Mouse (Mus musculus): ENCODE measurements around the gene Ly6g6f. TPM values are rescaled to one million over a fixed set of nuclear protein-coding genes. Genes with fewer than 3 reads are reported as not detected.

Gene Ly6g6f
- polyA plus RNA-seq, 1 experiment from 2014 or later, result 0.88 TPM

GRCm38 (mm10) chr17:35088825-35089644 lies 3.6 kb upstream of the Ly6g6f start, which contains the start of gene Abhd16a:
Gene Abhd16a, plus strand, starts transcription at chr17:35089263.
- WGBS, result 3% methylated on average over 63 of the region's 67 CpGs

DNA sequence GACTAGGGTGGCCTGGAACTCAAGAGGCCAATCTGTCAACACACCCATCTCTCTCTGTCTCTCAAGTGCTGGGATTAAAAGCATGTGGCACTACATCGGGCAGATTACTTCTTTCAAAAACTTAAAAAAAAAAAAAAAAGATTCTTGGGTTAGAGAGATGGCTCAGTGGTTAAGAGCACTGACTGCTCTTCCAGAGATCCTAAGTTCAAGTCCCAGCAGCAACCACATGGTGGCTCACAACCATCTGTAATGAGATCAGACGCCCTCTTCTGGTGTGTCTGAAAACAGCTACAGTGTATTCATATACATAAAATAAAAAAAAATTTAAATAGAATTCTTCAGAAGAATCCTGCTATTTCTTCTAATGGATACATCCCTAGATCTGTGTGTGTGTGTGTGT lies 2.7 kb upstream of the Ly6g6f start:
- Histone ChIP-seq H3K4me3 (ENCODE audit: low read depth, low read length) (no peak overlapping the region), H3K4me1 (replicated peaks; ENCODE audit: control insufficient read depth, insufficient read depth, low read length) (peaks cover 6% of the 10 kb centered on the region; the same call in 1 of the 2 replicates)

More at GRCm38 (mm10) chr17:35088825-35089644, 3.6 kb upstream of the Ly6g6f start, which contains the start of gene Abhd16a:
- H3K4me3 ChIP-seq (ENCODE audit: low read depth, low read length), result peak within 1 kb of the TSS; percentile 60
- H3K27me3 ChIP-seq (ENCODE audit: control insufficient read depth, insufficient read depth, low read length), result no peaks in the 10 kb centered on the region
- peak within 1 kb of the TSS; percentile 90 for H3K9ac ChIP-seq (ENCODE audit: low read length)
- peak within 1 kb of the TSS; percentile 67 for H3K4me2 ChIP-seq (ENCODE audit: low read depth, low read length, severe bottlenecking)
- peaks cover 6% of the 10 kb centered on the region; the same call in 1 of the 2 replicates for H3K4me1 ChIP-seq (replicated peaks; ENCODE audit: control insufficient read depth, insufficient read depth, low read length)
- ATAC-seq (replicated peaks; ENCODE audit: low FRiP score) (peak; percentile 98), DNase-seq (ENCODE audit: low spot score) (peak; percentile 96)
- H3K9me3 ChIP-seq (ENCODE audit: control insufficient read depth, low read length), result no peaks in the 10 kb centered on the region
- no peaks in the 10 kb centered on the region; the same call in 1 of the 2 replicates for H3K36me3 ChIP-seq (ENCODE audit: control insufficient read depth, insufficient read depth, low read length)
- H3K27ac ChIP-seq (ENCODE audit: low read depth, low read length), result peak within 1 kb of the TSS; percentile 93

GRCm38 (mm10) chr17:35083929-35084497 lies 1.4 kb downstream of the Ly6g6f start:
- 90% methylated on average over 3 of the region's 3 CpGs for WGBS
- ATAC-seq (replicated peaks; ENCODE audit: low FRiP score), result no peak
- Histone ChIP-seq H3K4me1 (replicated peaks; ENCODE audit: control insufficient read depth, insufficient read depth, low read length) (no peaks in the 10 kb centered on the region), H3K4me2 (ENCODE audit: low read depth, low read length, severe bottlenecking) (no peak overlapping the region), H3K9me3 (ENCODE audit: control insufficient read depth, low read length) (no peaks in the 10 kb centered on the region), H3K27ac (ENCODE audit: low read depth, low read length) (no peak overlapping the region), H3K4me3 (ENCODE audit: low read depth, low read length) (no peak overlapping the region), H3K9ac (ENCODE audit: low read length) (no peak overlapping the region), H3K36me3 (ENCODE audit: control insufficient read depth, insufficient read depth, low read length) (no peaks in the 10 kb centered on the region), H3K27me3 (ENCODE audit: control insufficient read depth, insufficient read depth, low read length) (no peaks in the 10 kb centered on the region)
- no peak for DNase-seq (ENCODE audit: low spot score)

More for the DNA sequence above, 2.7 kb upstream of the Ly6g6f start:
- 48% methylated on average over 2 of the region's 2 CpGs for WGBS
- Histone ChIP-seq H3K4me2 (ENCODE audit: low read depth, low read length, severe bottlenecking) (no peak overlapping the region), H3K36me3 (ENCODE audit: control insufficient read depth, insufficient read depth, low read length) (no peaks in the 10 kb centered on the region; the same call in 1 of the 2 replicates), H3K27ac (ENCODE audit: low read depth, low read length) (no peak overlapping the region), H3K9me3 (ENCODE audit: control insufficient read depth, low read length) (no peaks in the 10 kb centered on the region), H3K27me3 (ENCODE audit: control insufficient read depth, insufficient read depth, low read length) (no peaks in the 10 kb centered on the region), H3K9ac (ENCODE audit: low read length) (no peak overlapping the region)
- DNase-seq (ENCODE audit: low spot score) (no peak), ATAC-seq (replicated peaks; ENCODE audit: low FRiP score) (no peak)

- no peaks in the 10 kb centered on the region for H3K9me3 ChIP-seq (ENCODE audit: control insufficient read depth, low read length)
These were observed 2.4 kb downstream of the Ly6g6f start for GRCm38 (mm10) chr17:35082841-35083576.

DNA sequence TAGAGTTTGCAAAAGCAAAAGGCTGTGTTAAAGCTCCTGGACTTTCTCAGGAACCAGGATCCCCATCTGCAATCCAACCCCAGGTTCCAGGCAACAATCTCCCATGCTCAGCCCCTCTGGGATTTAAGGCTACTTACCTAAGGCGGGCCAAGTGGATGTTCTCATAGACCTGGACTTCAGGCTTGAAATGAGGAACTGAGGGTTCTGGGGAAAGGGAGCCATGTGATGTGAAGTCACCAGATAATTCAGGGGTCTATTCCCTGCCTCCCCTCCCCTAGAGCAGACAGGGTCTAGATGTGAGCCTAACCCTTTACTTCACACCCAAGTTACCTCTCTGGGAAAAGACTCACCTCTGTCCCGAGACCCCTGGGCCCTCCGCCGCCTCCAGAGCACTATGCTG lies 4.7 kb downstream of the Ly6g6f start:
- H3K4me3 ChIP-seq (ENCODE audit: low read depth, low read length), result no peak overlapping the region
- no peak for ATAC-seq (replicated peaks; ENCODE audit: low FRiP score)
- no peaks in the 10 kb centered on the region for H3K9me3 ChIP-seq (ENCODE audit: control insufficient read depth, low read length)
- H3K36me3 ChIP-seq (ENCODE audit: control insufficient read depth, insufficient read depth, low read length), result no peaks in the 10 kb centered on the region
- no peak for DNase-seq (ENCODE audit: low spot score)
- no peak overlapping the region for H3K27ac ChIP-seq (ENCODE audit: low read depth, low read length)
- H3K4me1 ChIP-seq (replicated peaks; ENCODE audit: control insufficient read depth, insufficient read depth, low read length), result peaks cover 11% of the 10 kb centered on the region; the same call in 1 of the 2 replicates
- no peak overlapping the region for H3K4me2 ChIP-seq (ENCODE audit: low read depth, low read length, severe bottlenecking)
- 74% methylated on average over 4 of the region's 4 CpGs for WGBS
- H3K27me3 ChIP-seq (ENCODE audit: control insufficient read depth, insufficient read depth, low read length), result no peaks in the 10 kb centered on the region
- no peak overlapping the region for H3K9ac ChIP-seq (ENCODE audit: low read length)

More at GRCm38 (mm10) chr17:35082841-35083576, 2.4 kb downstream of the Ly6g6f start:
- no peak overlapping the region for H3K4me2 ChIP-seq (ENCODE audit: low read depth, low read length, severe bottlenecking)
- H3K9ac ChIP-seq (ENCODE audit: low read length), result no peak overlapping the region
- H3K27me3 ChIP-seq (ENCODE audit: control insufficient read depth, insufficient read depth, low read length), result no peaks in the 10 kb centered on the region
- H3K4me3 ChIP-seq (ENCODE audit: low read depth, low read length), result no peak overlapping the region
- no peak overlapping the region for H3K27ac ChIP-seq (ENCODE audit: low read depth, low read length)
- H3K4me1 ChIP-seq (replicated peaks; ENCODE audit: control insufficient read depth, insufficient read depth, low read length), result no peaks in the 10 kb centered on the region
- ATAC-seq (replicated peaks; ENCODE audit: low FRiP score), result no peak
- DNase-seq (ENCODE audit: low spot score), result no peak
- WGBS, result 86% methylated on average over 16 of the region's 16 CpGs
- no peaks in the 10 kb centered on the region for H3K36me3 ChIP-seq (ENCODE audit: control insufficient read depth, insufficient read depth, low read length)

- ATAC-seq (replicated peaks; ENCODE audit: low FRiP score), result no peak
- no peak for DNase-seq (ENCODE audit: low spot score)
- H3K9ac ChIP-seq (ENCODE audit: low read length), result no peak overlapping the region
- 66% methylated on average over 6 of the region's 6 CpGs for WGBS
- no peak overlapping the region for H3K27ac ChIP-seq (ENCODE audit: low read depth, low read length)
- no peaks in the 10 kb centered on the region for H3K9me3 ChIP-seq (ENCODE audit: control insufficient read depth, low read length)
- peaks cover 11% of the 10 kb centered on the region; the same call in 1 of the 2 replicates for H3K4me1 ChIP-seq (replicated peaks; ENCODE audit: control insufficient read depth, insufficient read depth, low read length)
- no peak overlapping the region for H3K4me2 ChIP-seq (ENCODE audit: low read depth, low read length, severe bottlenecking)
- no peaks in the 10 kb centered on the region for H3K27me3 ChIP-seq (ENCODE audit: control insufficient read depth, insufficient read depth, low read length)
- no peak overlapping the region for H3K4me3 ChIP-seq (ENCODE audit: low read depth, low read length)
- H3K36me3 ChIP-seq (ENCODE audit: control insufficient read depth, insufficient read depth, low read length), result no peaks in the 10 kb centered on the region
These were observed 5.2 kb downstream of the Ly6g6f start for GRCm38 (mm10) chr17:35080248-35080647.

DNA sequence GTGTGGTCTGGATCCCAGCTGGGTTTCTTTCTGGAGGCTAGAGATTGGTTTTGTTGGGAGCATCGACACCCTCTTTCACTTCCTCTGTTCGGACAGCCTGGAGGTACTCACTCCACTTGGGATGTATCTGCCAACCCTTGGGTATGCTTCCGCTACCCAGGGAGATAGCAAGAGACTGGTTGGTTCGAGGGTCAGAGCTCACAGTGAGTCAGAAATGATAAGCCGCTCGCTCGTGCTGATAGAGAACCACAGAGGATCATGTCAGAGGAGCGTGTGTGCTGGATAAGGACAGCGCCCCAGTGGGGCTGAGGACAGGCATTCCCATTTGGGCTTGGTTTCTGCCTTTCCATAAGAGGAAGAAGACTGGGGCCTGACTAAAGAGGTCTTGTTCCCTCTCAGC lies 5.6 kb downstream of the Ly6g6f start:
- no peak overlapping the region for H3K9ac ChIP-seq (ENCODE audit: low read length)
- H3K4me3 ChIP-seq (ENCODE audit: low read depth, low read length), result no peak overlapping the region
- H3K9me3 ChIP-seq (ENCODE audit: control insufficient read depth, low read length), result no peaks in the 10 kb centered on the region
- DNase-seq (ENCODE audit: low spot score) (no peak), ATAC-seq (replicated peaks; ENCODE audit: low FRiP score) (no peak)
- no peaks in the 10 kb centered on the region for H3K36me3 ChIP-seq (ENCODE audit: control insufficient read depth, insufficient read depth, low read length)
- WGBS, result 71% methylated on average over 9 of the region's 9 CpGs
- peaks cover 11% of the 10 kb centered on the region; the same call in 1 of the 2 replicates for H3K4me1 ChIP-seq (replicated peaks; ENCODE audit: control insufficient read depth, insufficient read depth, low read length)
- no peak overlapping the region for H3K27ac ChIP-seq (ENCODE audit: low read depth, low read length)
- no peak overlapping the region for H3K4me2 ChIP-seq (ENCODE audit: low read depth, low read length, severe bottlenecking)
- no peaks in the 10 kb centered on the region for H3K27me3 ChIP-seq (ENCODE audit: control insufficient read depth, insufficient read depth, low read length)

- DNase-seq (ENCODE audit: low spot score) (no peak), ATAC-seq (replicated peaks; ENCODE audit: low FRiP score) (0 out of 2 replicates have a peak, but pooled peaks have one; percentile 51)
- no peak within 1 kb of the TSS for H3K4me3 ChIP-seq (ENCODE audit: low read depth, low read length)
These were observed 7.6 kb downstream of the Ly6g6f start, which contains the start of gene Ly6g6d for GRCm38 (mm10) chr17:35077786-35078233. Gene Ly6g6d, minus strand, starts transcription at chr17:35078065.

More at GRCm38 (mm10) chr17:35077786-35078233, 7.6 kb downstream of the Ly6g6f start, which contains the start of gene Ly6g6d:
- H3K4me2 ChIP-seq (ENCODE audit: low read depth, low read length, severe bottlenecking), result peak within 1 kb of the TSS; percentile 41
- H3K9ac ChIP-seq (ENCODE audit: low read length), result peak within 1 kb of the TSS; percentile 45
- no peaks in the 10 kb centered on the region for H3K36me3 ChIP-seq (ENCODE audit: control insufficient read depth, insufficient read depth, low read length)
- no peaks in the 10 kb centered on the region for H3K27me3 ChIP-seq (ENCODE audit: control insufficient read depth, insufficient read depth, low read length)
- H3K4me1 ChIP-seq (replicated peaks; ENCODE audit: control insufficient read depth, insufficient read depth, low read length), result peaks cover 11% of the 10 kb centered on the region; the same call in 1 of the 2 replicates
- WGBS, result 8% methylated on average over 14 of the region's 14 CpGs
- no peaks in the 10 kb centered on the region for H3K9me3 ChIP-seq (ENCODE audit: control insufficient read depth, low read length)
- no peak within 1 kb of the TSS for H3K27ac ChIP-seq (ENCODE audit: low read depth, low read length)
